Mouse (Mus musculus) frontal cortex, adult (tissue): Measurements from ENCODE around the gene Trim31.

Experiments
- ATAC-seq: cut with Nextera tagmentation; 2 replicates; pipeline ENCODE4 v1.9.2; 2017; ENCODE audit warnings: mild to moderate bottlenecking, moderate library complexity, mixed read lengths; ENCODE audit not compliant: low TSS enrichment

Gene Trim31

GRCm38 (mm10) chr17:36944121-36944775 is 46.3 kb downstream of the Trim31 start:
- ATAC-seq, result no peak

DNA sequence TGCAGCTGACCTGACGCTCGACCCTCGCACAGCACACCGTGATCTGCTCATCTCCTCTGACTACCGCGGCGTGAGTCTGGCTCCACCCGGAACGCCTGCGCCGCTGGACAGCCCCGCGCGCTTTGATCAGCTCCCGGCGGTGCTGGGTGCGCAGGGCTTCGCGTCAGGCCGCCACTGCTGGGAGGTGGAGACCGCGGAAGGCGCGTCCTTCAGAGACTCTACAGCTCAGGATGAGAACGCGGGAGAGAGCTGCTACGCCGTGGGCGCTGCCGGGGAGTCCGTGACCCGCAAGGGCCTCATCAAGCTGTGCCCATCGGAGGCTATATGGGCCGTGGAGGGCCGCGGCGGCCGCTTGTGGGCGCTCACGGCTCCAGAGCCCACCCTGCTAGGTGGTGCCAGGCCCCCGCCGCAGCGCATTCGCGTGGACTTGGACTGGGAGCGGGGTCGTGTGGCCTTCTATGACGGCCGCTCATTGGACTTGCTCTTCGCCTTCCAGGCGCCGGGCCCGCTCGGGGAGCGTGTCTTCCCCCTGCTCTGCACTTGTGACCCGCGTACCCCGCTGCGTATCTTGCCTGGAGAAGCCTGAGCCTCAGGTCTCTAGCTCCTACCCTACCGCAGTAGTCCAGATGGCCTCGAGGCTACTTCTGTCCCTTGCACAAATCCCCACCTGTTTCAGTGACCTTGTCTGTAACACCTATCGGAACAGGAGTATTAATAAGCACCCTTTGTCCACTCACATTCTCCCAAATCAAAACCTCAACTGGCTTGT is 49.3 kb downstream of the Trim31 start:
- peak; percentile 22; the same call in 1 of the 2 replicates for ATAC-seq

DNA sequence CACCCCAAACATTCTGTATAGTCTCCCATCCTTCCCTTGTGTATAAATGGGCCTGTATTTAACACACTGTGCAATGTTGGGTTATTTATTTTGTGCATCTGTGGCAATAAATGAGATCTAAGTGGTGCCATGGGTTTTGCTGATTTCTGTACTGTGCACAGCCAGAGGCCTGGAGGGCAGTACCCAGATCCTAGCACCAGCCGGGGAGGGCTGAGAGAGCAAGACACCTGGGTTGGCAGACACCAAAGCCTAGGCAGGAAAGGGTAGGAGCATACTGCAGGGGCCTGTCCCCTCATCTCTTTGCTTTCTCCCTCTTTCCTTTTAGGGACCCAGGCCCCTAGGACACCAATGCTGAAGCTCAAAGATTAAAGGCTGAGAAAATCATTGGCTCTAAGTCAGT is 50.4 kb downstream of the Trim31 start:
- ATAC-seq, result no peak

DNA sequence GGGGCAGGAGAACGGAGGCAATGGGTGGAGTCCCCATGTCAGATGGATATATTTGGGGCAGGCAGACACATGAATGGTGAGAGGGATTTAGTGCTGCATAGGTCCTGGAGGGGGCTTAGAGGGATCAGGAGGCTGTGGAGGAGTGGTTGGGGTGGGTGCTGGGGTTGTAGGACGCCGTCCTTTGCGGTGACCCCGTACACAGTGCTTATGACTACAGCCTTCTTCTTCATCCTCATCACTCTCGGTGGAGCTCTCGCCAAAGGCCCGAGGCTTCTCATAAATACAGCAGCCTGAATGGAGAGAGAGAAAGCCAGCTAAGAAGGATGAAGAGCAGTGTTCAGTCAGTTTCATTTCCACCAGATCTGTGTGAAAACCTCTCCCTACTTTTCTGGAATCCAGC is 51.3 kb downstream of the Trim31 start:
- no peak for ATAC-seq

GRCm38 (mm10) chr17:36950981-36951947 is 53.3 kb downstream of the Trim31 start, which contains the start of gene Ppp1r11:
Ppp1r11 (minus strand) TSS chr17:36951741.
- peak; percentile 92 for ATAC-seq

GRCm38 (mm10) chr17:36952631-36953030 is 54.7 kb downstream of the Trim31 start:
- ATAC-seq, result no peak

DNA sequence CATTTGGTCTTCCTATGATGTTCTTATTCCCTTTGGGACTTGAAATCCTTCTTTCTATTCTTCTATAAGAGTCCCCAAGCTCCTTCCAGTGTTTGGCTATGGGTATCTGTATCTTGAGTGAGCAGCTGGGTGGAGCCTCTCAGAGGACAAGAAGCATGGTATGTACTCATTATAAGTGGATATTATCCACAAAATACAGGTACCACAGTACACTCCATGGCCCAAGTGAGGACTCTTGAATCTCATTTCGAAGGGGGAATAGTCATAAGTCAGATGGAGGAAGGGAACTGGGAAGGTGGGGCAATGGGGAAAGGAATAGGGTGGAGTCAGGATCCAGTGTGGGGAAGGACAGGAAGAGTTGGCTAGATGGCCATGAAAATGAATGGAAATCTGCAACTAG is 55.1 kb downstream of the Trim31 start:
- ATAC-seq, result no peak

GRCm38 (mm10) chr17:36957999-36958743 is 60.3 kb downstream of the Trim31 start, which contains the start of the genes Znrd1 and Znrd1as:
Znrd1 (minus strand) TSS chr17:36958559.
Znrd1as (plus strand) TSS chr17:36958592.
- peak; percentile 97 for ATAC-seq

GRCm38 (mm10) chr17:36958884-36959283 is 61.0 kb downstream of the Trim31 start:
- ATAC-seq, result peak; percentile 22; the same call in 1 of the 2 replicates
